Mouse (Mus musculus): Measurements from ENCODE around the gene Slx4. TPM values are rescaled to one million over a fixed set of nuclear protein-coding genes. Genes with fewer than 3 reads are reported as not detected.
A peak's percentile ranks its signal among the peaks of the same experiment; 100 is the strongest.
"Not testable (repeated sequence)": the region's sequence is repeated elsewhere in the genome, so short reads cannot be mapped to it uniquely, and the experiment has no call there.

Slx4 gene
- polyA plus RNA-seq, 1 experiment from 2014 or later = 22.1 TPM

GRCm38 (mm10) chr16:3983146-3983700, 20.3 kb downstream of the Slx4 start:
- Histone ChIP-seq H3K4me3 (no peak overlapping the region), H3K9me3 (no peaks in the 10 kb centered on the region), H3K4me1 (no peaks in the 10 kb centered on the region), H3K27me3 (ENCODE audit: poor library complexity, severe bottlenecking) (no peaks in the 10 kb centered on the region), H3K27ac (no peak overlapping the region), H3K36me3 (replicated peaks) (peaks cover 100% of the 10 kb centered on the region)
- 63% methylated on average over 7 of the region's 7 CpGs for WGBS
- DNase-seq (ENCODE audit: extremely low spot score, low spot score) = no peak

DNA sequence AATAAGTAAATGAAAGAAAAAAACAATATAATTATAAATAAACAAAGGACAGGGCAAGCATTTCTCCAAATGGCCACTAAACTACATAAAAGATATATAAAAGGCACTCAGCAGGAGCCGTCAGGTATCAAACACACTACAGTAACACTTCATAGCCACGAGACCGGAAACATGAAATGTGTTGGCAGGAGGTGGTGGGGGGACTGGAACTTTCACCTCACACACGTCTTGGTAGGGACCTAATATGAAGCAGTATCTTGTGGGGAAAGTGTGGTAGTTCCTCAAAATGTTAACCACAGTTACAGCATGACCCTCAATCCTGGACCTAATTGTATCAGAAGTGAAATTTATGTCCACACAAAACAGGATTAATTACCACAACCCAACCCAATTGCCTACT, 21.4 kb downstream of the Slx4 start:
- no peak for DNase-seq (ENCODE audit: extremely low spot score, low spot score)
- no peak overlapping the region for H3K27ac ChIP-seq
- H3K27me3 ChIP-seq (ENCODE audit: poor library complexity, severe bottlenecking) = no peaks in the 10 kb centered on the region
- 89% methylated on average over 4 of the region's 4 CpGs for WGBS
- no peaks in the 10 kb centered on the region for H3K9me3 ChIP-seq
- H3K36me3 ChIP-seq (replicated peaks) = peaks cover 96% of the 10 kb centered on the region
- H3K4me1 ChIP-seq = peaks cover 3% of the 10 kb centered on the region; the same call in 1 of the 2 replicates
- no peak overlapping the region for H3K4me3 ChIP-seq

DNA sequence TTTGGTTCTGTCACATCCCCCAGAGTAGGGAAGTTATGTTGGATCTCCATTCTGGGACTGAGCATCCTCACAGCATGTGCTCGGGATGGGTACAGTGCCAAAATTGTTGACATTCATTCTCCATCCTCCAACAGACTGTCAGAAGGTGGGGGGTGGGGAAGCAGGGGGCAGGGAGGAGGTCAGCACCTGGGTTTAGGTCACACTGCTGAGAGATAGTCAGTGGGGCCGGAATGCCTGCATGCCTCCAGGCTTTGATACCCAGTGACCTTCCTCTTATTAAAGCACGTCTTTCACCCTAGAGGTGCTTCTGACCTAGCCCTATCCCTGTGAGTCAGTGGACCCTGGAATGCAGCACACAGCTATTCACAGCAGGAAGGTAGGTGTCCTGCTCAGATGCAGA, 26.9 kb downstream of the Slx4 start:
- WGBS = 58% methylated on average over 3 of the region's 3 CpGs
- no peak for DNase-seq (ENCODE audit: extremely low spot score, low spot score)

DNA sequence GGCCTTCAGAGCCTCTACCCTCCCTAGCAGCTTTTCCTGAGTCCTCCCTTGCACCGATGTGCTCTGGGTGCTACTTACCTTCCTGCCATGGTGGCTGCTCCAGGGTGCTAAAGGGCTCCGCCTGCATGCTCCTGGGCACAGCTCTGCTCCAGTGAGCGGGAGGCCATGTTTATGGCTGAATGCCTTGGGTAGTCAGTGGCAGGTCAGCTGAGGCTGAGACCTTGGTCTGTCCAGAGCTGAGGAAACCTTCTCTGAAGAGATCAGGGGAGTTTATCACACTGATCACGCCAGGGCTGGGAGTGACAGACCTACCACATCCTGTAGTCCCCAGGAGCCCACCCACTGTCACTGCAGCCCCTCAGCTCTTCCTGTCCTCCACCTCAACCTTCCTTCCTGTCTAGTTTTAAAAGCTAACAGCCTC, 27.3 kb downstream of the Slx4 start, which contains the start of gene Nlrc3:
Gene Nlrc3 (minus strand): TSS at position 382 of the 421 bp plus-strand sequence.
- Histone ChIP-seq H3K9me3 (no peaks in the 10 kb centered on the region), H3K4me3 (no peak within 1 kb of the TSS), H3K27me3 (ENCODE audit: poor library complexity, severe bottlenecking) (no peaks in the 10 kb centered on the region), H3K4me1 (peaks cover 13% of the 10 kb centered on the region), H3K36me3 (replicated peaks) (peaks cover 37% of the 10 kb centered on the region), H3K27ac (peak within 1 kb of the TSS; percentile 25; the same call in 1 of the 2 replicates)
- DNase-seq (ENCODE audit: extremely low spot score, low spot score) = no peak
- WGBS = 84% methylated on average over 4 of the region's 4 CpGs

More for the DNA sequence above, 26.9 kb downstream of the Slx4 start:
- Histone ChIP-seq H3K4me1 (peaks cover 13% of the 10 kb centered on the region), H3K36me3 (replicated peaks) (peaks cover 41% of the 10 kb centered on the region), H3K4me3 (no peak overlapping the region), H3K27me3 (ENCODE audit: poor library complexity, severe bottlenecking) (no peaks in the 10 kb centered on the region), H3K9me3 (no peaks in the 10 kb centered on the region), H3K27ac (no peak overlapping the region)

GRCm38 (mm10) chr16:3975658-3976057, 27.9 kb downstream of the Slx4 start:
- Histone ChIP-seq H3K4me1 (peaks cover 13% of the 10 kb centered on the region), H3K27ac (no peak overlapping the region), H3K4me3 (no peak overlapping the region), H3K27me3 (ENCODE audit: poor library complexity, severe bottlenecking) (no peaks in the 10 kb centered on the region), H3K36me3 (replicated peaks) (peaks cover 31% of the 10 kb centered on the region), H3K9me3 (no peaks in the 10 kb centered on the region)
- DNase-seq (ENCODE audit: extremely low spot score, low spot score) = no peak
- 93% methylated on average over 7 of the region's 7 CpGs for WGBS

GRCm38 (mm10) chr16:3974456-3974855, 29.1 kb downstream of the Slx4 start:
- H3K27ac ChIP-seq; DNase-seq (ENCODE audit: extremely low spot score, low spot score); H3K27me3 ChIP-seq (ENCODE audit: poor library complexity, severe bottlenecking); H3K9me3 ChIP-seq; H3K4me3 ChIP-seq: not testable (repeated sequence)
- WGBS = 91% methylated on average over 19 of the region's 19 CpGs
- Histone ChIP-seq H3K36me3 (replicated peaks) (peaks cover 19% of the 10 kb centered on the region), H3K4me1 (peaks cover 13% of the 10 kb centered on the region)

- WGBS = 90% methylated on average over 3 of the region's 3 CpGs
- no peaks in the 10 kb centered on the region for H3K27me3 ChIP-seq (ENCODE audit: poor library complexity, severe bottlenecking)
- no peak overlapping the region for H3K4me3 ChIP-seq
- no peaks in the 10 kb centered on the region for H3K36me3 ChIP-seq (replicated peaks)
- DNase-seq (ENCODE audit: extremely low spot score, low spot score) = no peak
- H3K4me1 ChIP-seq = no peaks in the 10 kb centered on the region
- H3K27ac ChIP-seq = no peak overlapping the region
- no peaks in the 10 kb centered on the region for H3K9me3 ChIP-seq
Observed at GRCm38 (mm10) chr16:3965534-3965933, 38.0 kb downstream of the Slx4 start.

- Histone ChIP-seq H3K27ac (no peak overlapping the region), H3K36me3 (replicated peaks) (no peaks in the 10 kb centered on the region), H3K9me3 (no peaks in the 10 kb centered on the region), H3K4me3 (no peak overlapping the region), H3K4me1 (no peaks in the 10 kb centered on the region), H3K27me3 (ENCODE audit: poor library complexity, severe bottlenecking) (no peaks in the 10 kb centered on the region)
- WGBS = 87% methylated on average over 10 of the region's 10 CpGs
- no peak for DNase-seq (ENCODE audit: extremely low spot score, low spot score)
Observed at GRCm38 (mm10) chr16:3964990-3965389, 38.6 kb downstream of the Slx4 start.

DNA sequence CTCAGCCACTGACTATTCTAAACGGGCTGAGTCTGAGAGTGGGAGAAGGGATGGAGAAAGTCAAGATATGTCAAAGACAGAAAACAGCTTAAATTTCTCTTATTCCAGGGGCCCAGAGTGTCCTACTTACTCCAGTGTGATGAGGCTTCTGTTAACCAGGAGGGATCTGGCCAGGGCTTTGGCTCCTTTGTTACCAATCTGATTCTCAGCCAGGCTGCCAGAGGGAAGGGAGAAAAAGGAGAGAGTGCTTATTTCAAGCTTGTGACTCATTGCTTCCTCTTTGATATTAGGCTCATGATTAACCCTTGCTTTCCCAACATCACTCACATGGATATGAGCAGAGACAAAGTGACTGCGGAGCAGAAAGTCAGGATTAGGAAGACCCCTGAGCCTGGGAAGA, 44.3 kb downstream of the Slx4 start:
- 80% methylated on average over 2 of the region's 2 CpGs for WGBS
- H3K27me3 ChIP-seq (ENCODE audit: poor library complexity, severe bottlenecking) = no peaks in the 10 kb centered on the region
- no peaks in the 10 kb centered on the region for H3K9me3 ChIP-seq
- DNase-seq (ENCODE audit: extremely low spot score, low spot score) = no peak
- no peaks in the 10 kb centered on the region for H3K4me1 ChIP-seq
- no peak overlapping the region for H3K27ac ChIP-seq
- H3K4me3 ChIP-seq = no peak overlapping the region
- H3K36me3 ChIP-seq (replicated peaks) = no peaks in the 10 kb centered on the region

DNA sequence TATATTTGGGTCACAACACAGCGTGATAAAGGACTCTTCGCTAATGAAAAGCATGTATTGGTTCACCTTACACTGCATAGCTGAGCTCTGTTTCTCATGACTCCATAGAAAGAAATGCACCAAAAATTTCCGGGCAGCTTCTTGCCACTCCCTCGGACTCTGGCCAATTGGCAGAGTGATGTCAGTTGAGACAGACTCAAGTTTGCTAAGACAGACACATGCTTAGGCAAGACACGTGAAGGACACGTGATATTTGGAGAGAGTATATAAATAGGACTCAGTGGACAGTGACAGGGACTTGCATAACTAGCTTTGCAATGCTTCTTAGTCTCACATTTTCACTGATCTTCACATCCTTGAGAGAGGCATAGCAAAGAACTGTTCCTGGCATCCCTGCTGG, 47.2 kb downstream of the Slx4 start:
- Histone ChIP-seq H3K4me3 (no peak overlapping the region), H3K27ac (no peak overlapping the region), H3K9me3 (no peaks in the 10 kb centered on the region), H3K27me3 (ENCODE audit: poor library complexity, severe bottlenecking) (no peaks in the 10 kb centered on the region), H3K4me1 (no peaks in the 10 kb centered on the region), H3K36me3 (replicated peaks) (no peaks in the 10 kb centered on the region)
- DNase-seq (ENCODE audit: extremely low spot score, low spot score) = no peak
- 90% methylated on average over 6 of the region's 6 CpGs for WGBS

- Histone ChIP-seq H3K36me3 (replicated peaks) (no peaks in the 10 kb centered on the region; the same call in 1 of the 2 replicates), H3K4me1 (no peaks in the 10 kb centered on the region), H3K27ac (no peak overlapping the region), H3K9me3 (no peaks in the 10 kb centered on the region), H3K4me3 (no peak overlapping the region), H3K27me3 (ENCODE audit: poor library complexity, severe bottlenecking) (no peaks in the 10 kb centered on the region)
- DNase-seq (ENCODE audit: extremely low spot score, low spot score) = no peak
- WGBS = 96% methylated on average over 1 of the region's 1 CpGs
Observed at GRCm38 (mm10) chr16:3951141-3951540, 52.4 kb downstream of the Slx4 start.

DNA sequence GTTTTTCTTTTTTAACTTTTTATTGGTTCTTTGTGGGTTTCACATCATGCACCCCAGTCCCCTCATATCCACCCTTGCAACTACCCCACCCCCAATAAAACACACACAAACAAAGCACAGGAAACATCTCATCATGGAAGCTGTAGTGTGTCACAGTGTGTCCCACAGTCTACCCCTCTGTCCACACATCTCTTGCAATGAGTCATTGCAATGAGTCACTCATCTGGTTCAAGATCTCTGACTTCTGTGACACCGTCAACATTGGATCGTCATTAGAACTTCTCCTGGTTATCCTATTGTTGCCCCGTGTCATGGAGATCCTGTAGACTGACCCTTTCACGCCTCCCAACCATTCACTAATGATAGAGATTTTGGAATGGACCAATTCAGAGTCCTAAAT, 68.9 kb downstream of the Slx4 start:
- H3K9me3 ChIP-seq = no peaks in the 10 kb centered on the region
- WGBS = 93% methylated on average over 4 of the region's 4 CpGs
- peaks cover 84% of the 10 kb centered on the region for H3K36me3 ChIP-seq (replicated peaks)
- no peaks in the 10 kb centered on the region for H3K4me1 ChIP-seq
- no peak overlapping the region for H3K27ac ChIP-seq
- H3K4me3 ChIP-seq = no peak overlapping the region
- no peaks in the 10 kb centered on the region for H3K27me3 ChIP-seq (ENCODE audit: poor library complexity, severe bottlenecking)
- no peak for DNase-seq (ENCODE audit: extremely low spot score, low spot score)

DNA sequence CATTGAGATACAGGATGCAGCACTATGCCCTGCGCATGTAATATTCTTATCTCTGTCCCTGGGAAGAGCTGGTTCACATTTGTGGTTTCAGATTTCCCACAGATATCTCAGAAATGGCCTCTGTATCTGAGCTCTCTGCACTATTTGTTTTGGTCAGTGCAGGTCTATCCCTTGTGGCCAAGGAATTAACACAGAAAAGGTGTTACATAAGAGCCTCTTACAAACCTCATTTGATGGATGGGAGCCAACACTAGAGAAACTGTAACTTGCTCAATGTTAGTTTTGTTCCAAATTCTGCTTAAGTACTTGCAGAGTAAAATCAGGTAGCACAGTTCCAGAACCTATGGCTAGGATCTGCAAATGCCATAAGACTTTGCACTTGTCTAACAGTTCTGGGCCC, 69.5 kb downstream of the Slx4 start:
- DNase-seq (ENCODE audit: extremely low spot score, low spot score) = no peak
- H3K4me3 ChIP-seq = no peak overlapping the region
- H3K36me3 ChIP-seq (replicated peaks) = peaks cover 87% of the 10 kb centered on the region
- H3K9me3 ChIP-seq = no peaks in the 10 kb centered on the region
- 97% methylated on average over 1 of the region's 1 CpGs for WGBS
- H3K4me1 ChIP-seq = no peaks in the 10 kb centered on the region
- H3K27ac ChIP-seq = no peak overlapping the region
- no peaks in the 10 kb centered on the region for H3K27me3 ChIP-seq (ENCODE audit: poor library complexity, severe bottlenecking)

DNA sequence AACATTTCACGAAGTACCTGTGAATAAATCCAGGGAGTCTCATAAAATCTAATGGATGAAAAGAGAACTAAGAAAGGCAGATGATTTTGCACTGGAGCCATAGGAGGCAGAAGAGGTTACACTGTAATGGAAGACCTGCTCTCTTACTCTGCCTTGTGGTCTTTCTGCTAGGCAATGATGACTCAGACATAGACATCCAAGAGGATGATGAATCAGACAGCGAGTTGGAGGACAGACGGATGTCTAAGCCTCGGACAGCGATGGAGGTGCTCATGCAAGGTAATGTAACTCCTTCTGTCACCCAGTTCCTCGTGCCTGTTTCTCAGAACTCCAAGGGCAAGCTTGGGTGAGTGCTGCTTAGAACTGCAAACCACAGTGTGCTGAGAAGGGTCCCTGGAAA, 70.0 kb downstream of the Slx4 start:
- H3K36me3 ChIP-seq (replicated peaks) = peaks cover 85% of the 10 kb centered on the region
- no peak overlapping the region for H3K4me3 ChIP-seq
- no peaks in the 10 kb centered on the region for H3K27me3 ChIP-seq (ENCODE audit: poor library complexity, severe bottlenecking)
- 95% methylated on average over 6 of the region's 6 CpGs for WGBS
- H3K9me3 ChIP-seq = no peaks in the 10 kb centered on the region
- H3K27ac ChIP-seq = no peak overlapping the region
- H3K4me1 ChIP-seq = no peaks in the 10 kb centered on the region
- no peak for DNase-seq (ENCODE audit: extremely low spot score, low spot score)
